Mouse (Mus musculus) activated CD4-positive, CD25-positive, alpha-beta regulatory T cell, adult 9 weeks (primary cell): Measurements from ENCODE around the gene Drd2. TPM values are rescaled to one million over a fixed set of nuclear protein-coding genes. Genes with fewer than 3 reads are reported as not detected.

ENCODE experiments used
- polyA plus RNA-seq: library from polyadenylated mRNA; unstranded; fragments of 100-300 nt; shearing (Covaris generic); gene quantifications from one replicate; pipeline ENCODE4 v1.2.1, GENCODE M21; 2017

Drd2 gene
- polyA plus RNA-seq: not detected

GRCm38 (mm10) chr9:49340136-49341043, at the start of gene Drd2:
Drd2 (plus strand) TSS chr9:49340627.

GRCm38 (mm10) chr9:49426921-49427320, 86.5 kb downstream of the Drd2 start, which contains the start of gene Ankk1:
Ankk1 (minus strand) TSS chr9:49427021.

Other genes with a start within 250 kb of the Drd2 start
- gene Gm4894, start 90.1 kb upstream of the Drd2 start, polyA plus RNA-seq: not detected
- gene Ankk1, start 86.4 kb downstream of the Drd2 start, polyA plus RNA-seq: not detected
- 0.10 TPM for gene Ttc12, start 145.6 kb downstream of the Drd2 start, polyA plus RNA-seq